Mouse (Mus musculus) heart, postnatal 36 days (tissue): ENCODE results near the gene Hcrt. TPM values are rescaled to one million over a fixed set of nuclear protein-coding genes. Genes with fewer than 3 reads are reported as not detected.
A peak's percentile ranks its signal among the peaks of the same experiment; 100 is the strongest.

ENCODE experiments used
- DNase-seq, 2 experiments: peaks; one replicate each; pipeline ENCODE4 v3.0.0; 2021 to 2022
- intact Hi-C: fragments of 180-260 bp; cut with DNase I; formaldehyde crosslinking; loops from one replicate; pipeline ENCODE4 v1.15.1; 2025
- total RNA-seq, 2 experiments: library from RNA; stranded (reverse); gene quantifications; 2 replicates each; pipeline ENCODE4 v1.2.3; 2021

Hcrt gene
- total RNA-seq, 2 experiments from 2014 or later = not detected

DNA sequence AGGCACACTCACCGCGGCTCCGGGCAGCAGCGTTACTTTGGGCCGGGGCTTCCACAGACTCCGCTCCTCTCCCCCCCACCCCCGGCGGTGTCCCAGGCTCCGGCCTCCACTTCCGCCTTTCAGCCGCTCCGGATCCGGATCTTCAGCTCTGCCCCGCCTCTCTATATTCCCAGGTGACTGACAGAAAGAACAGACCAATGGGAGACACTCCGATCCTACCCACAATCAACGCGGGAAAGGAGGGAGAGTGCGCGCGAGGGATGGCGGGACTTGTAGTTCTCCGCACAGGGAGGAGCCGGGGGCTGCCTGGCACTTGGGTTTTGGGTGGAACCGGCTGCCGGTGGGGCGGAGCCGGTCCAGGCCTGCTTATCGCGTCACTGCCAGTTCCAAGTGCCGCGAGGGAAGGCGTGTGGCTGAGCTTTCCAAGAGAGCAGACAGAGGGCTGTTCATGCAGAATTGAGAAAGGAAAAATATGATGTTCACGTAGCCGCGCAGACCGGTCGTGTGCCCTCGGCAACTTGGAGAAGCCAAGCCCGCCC is 24.6 kb downstream of the Hcrt start, which contains the start of gene Rab5c:
Rab5c (minus strand) TSS at position 150 of the 539 bp plus-strand sequence.
- intact Hi-C loops = no loop called here
- peak; percentile 97 for DNase-seq

DNA sequence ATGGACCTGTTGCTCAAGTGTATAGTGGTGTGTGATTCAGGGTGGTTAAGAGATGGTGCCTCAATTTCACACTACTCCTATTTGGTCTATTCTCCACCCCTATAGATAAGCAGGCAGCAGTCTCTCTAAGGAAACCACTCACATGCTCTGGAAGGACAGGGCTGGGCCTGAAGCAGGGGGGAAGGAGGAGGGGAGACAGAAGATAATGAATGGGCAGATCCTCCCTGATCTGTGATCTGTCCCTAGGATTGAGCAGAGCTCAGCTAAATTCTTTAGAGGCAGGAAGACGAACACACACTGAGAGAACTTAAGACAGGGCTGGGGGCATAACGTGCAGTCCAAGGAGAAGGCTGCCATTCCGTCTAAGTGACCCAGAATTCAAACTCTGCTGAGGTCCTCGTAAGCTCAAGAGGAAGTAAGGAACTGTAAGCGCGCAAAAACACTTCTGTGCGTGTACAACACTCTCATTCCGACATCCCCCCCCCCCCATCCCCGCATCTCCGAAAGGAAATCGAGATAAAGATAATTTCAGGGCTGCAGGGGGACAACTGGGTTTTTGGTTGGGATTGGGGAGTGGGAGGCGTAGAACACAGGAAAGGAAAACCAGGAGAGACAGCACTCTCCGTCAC is 25.5 kb downstream of the Hcrt start:
- no peak for DNase-seq
- intact Hi-C loops = loop anchor here (2.0 kb wide), 1 partner anchor 14 kb away; no protein-coding TSS in a partner anchor

DNA sequence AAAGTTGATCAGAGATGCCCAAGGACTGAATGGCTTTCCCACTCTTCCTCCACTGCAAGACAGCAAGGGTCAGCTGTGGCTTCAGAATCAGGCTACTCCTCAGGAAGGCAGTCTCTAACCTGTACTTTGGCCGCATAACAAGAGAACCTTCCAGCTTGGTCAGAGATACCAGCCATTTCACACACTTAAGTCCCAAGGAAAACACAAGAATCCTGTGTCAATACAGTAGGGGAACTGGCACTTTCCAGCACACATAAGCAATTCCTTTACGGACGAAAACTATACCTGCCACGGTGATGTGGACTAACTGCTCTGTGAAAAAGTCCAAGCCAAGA is 26.0 kb downstream of the Hcrt start:
- intact Hi-C loops = loop anchor here (2.0 kb wide), 1 partner anchor 14 kb away; no protein-coding TSS in a partner anchor
- no peak for DNase-seq

DNA sequence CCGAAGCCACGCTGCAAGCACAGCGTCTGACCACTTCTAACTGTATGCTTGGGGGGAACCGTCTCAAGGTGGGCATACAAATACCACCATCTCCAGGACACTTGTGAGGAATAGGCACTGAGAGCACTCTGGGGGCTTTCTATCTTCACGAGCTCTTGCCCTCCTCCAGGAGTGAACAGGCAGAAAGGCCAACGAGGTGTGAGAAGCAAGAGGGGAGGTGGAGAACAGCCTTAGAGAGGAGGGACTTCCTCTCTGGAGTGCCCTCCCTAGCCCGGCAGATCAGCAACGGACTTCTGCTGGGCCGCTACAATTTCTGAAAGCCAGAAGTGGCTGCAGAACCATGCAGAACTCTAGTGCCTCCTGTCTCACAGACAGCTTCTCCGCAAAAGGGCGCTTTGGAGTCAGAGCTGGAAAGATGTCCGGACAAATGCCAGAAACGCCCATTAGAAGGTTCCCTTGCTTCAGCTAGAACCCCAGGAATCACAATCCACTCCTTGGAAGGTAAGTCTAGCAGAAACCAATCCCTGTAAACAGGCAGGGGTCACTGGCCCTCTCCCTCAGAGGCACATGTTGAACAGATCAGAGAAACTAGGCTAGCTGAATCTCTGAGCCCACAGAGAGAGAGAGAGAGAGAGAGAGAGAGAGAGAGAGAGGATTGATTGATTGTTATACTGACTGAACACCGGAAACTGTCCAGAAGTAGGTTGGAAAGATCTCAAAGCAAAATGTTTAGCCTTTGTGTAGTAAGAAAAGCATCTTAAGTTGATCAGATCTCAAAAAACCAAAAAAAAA is 26.6 kb downstream of the Hcrt start:
- intact Hi-C loops = loop anchor here (2.0 kb wide), 1 partner anchor 13 kb away; no protein-coding TSS in a partner anchor
- DNase-seq = no peak

DNA sequence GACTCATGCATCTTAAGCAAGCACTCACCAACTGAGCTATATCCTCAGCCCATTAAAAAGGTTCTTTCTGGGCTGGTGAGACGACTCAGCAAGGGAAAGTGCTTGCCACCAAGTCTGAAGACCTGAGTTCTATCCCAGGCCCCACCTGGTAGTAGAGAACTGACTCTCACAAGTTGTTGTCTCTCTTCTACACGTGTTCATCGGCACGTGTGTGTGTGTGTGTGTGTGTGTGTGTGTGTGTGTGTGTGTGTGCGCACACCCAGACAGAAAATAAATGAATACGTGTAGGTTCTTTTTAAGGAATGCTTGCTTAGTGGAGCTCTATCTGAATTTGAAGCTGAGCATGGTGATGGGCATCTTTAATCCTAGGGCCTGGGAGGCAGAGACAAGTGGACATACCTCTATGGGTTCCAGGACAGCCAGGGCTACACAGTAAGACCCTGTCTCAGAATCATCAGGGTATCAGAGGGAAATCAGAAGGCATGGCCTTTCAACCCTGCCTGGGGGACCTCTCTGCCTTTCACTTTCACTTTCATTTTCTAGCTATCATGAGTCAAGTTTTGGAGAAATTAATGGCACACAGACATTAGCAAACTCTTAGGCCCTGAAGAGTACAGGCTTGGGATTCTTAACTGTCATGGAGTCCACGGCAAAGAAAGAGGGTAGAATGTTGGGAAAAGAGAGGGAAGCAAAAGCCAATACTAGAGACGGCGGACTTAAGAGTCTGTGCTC is 27.4 kb downstream of the Hcrt start:
- intact Hi-C loops = no loop called here
- DNase-seq = no peak

DNA sequence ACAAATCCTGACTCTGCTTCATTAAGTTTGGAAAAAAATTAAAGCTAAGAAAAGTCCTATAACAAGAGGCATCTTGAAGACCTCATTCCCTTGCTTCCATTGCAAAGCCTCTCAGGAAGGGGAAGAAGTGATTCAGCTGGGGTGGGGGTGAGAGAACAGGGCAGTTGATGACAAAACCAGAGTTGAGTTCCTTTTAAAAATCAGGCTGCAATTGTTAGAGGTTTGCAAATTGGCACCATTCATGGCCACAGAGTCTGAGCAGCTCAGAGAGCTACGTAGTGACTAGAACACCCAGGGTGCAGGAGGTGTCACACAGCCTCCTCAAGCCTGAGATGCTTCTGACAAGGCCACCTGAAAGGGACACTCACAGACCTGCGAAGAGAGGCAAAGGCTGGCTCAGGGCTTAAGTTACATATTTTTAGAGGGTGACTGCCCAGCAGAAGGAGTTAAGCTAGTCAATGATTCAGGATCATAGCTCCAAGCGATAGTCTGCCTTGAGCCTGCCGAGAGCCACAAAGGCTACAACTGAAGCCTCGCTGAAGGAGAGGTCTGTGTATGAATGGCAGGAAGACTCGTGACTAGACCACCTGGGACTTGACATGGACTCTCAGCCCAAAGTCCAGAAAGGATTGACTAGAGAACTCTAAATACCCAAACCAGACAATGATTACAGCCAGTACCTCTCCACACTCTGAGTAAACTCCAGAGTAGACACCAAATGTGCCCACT is 32.1 kb downstream of the Hcrt start:
- intact Hi-C loops = no loop called here
- no peak for DNase-seq

DNA sequence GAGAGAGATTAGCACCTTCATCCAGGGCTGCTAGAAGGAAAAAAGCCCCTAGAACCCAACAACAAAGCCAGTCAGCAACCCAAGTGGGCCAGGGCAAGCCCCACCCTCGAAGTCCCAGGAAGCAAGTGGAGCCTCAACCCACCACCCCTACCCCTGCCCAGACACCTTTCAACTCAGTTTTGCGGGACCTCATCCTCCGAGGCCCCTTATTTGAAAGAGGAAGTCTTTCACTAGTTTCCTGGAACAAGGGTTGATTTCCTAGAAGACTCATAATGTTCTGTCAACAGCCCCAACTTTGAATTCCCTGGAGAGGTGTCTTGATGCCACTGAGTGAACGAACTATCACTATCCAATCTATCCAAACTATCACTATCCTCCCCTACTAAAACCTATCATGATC is 32.8 kb downstream of the Hcrt start:
- DNase-seq = no peak
- intact Hi-C loops = no loop called here

DNA sequence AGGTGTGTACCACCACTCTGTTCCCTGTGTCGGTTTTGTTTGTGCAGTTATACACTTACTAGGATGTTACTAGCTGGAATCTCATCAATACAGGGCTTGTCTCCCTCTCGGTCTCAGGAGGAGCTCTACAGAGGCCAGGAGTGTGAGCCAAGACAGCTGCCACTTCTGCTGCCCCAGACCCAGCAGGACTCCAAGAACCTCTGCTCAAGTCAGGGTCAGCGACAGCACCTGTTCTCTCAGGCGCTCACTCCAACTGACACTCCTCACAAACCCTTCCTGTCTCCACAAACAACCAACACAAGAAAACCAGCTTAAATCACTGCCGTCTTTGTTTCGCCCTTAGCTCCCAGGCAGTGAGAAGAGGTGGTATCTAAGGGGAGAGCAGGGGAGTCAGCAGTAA is 34.1 kb downstream of the Hcrt start:
- DNase-seq = no peak
- intact Hi-C loops = no loop called here

DNA sequence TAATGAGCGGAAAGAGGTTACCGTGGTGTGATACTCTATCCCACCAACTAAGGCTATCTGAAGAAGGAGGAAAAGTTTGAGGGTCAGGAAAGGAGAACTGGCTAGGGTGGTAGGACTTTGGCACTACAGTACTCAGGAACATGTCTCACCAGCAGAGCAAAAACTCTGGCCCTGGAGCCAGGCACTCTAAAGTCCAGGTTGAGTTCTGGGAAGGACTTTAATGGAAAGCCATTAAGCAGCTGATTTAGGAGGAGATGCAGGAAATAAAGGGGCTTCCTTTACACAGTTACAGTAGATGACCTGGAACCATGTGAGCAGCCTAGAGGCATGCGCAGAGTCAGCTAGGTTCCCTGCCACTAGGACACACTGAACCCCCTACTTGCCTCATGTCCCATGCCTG is 35.5 kb downstream of the Hcrt start:
- intact Hi-C loops = no loop called here
- DNase-seq = no peak

DNA sequence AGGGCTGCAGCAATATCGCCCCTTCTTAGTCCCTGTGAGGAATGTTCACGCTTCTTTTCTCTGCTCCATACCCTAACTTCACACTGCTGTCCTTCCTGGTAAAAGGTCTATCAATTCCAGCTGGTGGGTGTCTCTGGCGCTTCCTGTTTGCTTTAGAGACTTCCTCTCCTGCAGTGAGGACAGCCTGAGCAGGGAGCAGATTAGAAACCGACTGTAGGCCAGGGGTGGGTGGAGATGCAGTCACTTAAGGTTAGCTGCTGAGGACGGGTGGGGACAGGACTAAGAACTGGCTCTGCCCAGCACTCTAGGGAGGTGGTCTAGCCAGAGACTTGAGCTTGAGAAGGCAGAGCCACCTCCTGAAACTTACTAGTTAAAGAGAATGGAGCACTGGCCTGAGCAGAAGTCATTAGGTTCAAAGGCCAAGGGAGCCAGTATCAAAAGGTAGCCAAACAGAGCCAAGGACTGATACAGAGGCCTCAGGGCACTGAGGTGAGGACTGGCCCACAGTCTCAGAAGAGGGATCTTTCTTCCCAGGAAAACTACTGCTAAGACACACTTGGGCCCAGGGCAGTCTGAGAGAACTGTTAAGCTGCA is 37.7 kb downstream of the Hcrt start:
- peak in 1 of 2 experiments; percentile 52 for DNase-seq
- intact Hi-C loops = loop anchor here (5.0 kb wide), 1 partner anchor 217 kb away; no protein-coding TSS in a partner anchor

DNA sequence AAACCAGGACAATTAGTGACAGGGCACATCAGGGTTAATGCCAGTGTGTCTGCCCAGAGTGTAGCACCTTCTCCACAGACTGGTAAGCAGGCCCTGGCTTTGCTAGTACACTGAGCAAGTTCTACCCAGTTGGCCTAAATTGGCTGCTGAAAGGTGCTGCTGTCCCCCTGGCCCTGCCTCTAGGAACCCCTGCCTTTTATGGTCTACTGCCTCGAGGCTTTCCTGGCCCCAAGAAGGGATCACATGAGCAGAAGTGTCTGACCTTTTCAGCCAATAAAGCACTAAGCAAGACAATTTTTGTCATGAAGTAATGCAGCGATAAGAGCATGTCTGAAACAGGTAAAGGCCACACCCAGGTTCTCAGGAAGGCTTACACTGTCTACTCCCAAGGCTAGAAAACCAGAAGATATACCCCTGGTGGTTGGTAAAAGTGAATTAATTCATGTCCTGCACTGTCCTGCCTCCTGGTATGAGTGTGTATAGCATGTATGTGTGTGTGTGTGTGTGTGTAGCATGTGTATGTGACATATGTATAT is 40.2 kb downstream of the Hcrt start:
- DNase-seq = no peak
- intact Hi-C loops = loop anchor here (2.0 to 5.0 kb wide), 2 partner anchors 14 to 220 kb away; no protein-coding TSS in a partner anchor

DNA sequence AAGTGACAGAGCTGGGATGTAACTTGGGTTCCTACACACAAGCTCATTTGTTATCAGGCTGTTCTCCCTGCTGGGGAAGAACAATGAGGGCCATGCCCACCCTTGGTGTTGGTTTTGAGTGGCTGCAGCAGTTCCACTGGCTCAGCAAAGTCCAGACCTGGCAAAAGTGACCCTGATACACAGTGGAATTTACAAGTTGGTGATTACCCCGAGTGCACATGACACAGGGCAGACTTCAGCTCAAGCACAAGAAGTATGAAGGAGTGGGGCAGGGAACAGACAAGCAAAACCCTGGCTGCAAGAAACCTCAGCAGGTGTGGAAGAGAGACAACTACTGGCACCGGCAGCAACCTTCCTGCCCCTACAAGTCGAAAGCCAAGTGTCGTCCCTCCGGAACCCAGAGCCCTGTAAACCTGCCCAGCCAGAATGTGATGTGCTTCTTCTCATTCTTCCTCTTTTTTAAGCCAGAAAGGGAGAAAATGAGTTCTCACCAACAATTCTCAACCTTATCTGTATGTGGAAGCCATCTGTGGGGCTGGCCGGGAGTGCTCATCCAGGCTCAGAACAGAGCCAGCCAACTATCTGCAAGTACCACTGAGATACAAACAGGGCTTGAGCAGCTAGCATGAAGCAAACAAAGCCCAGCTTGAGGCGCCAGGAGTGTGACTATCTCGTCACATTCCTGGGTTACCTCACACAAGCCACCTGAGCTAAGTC is 40.8 kb downstream of the Hcrt start:
- DNase-seq = no peak
- intact Hi-C loops = loop anchor here (2.0 to 5.0 kb wide), 2 partner anchors 15 to 220 kb away; no protein-coding TSS in a partner anchor

DNA sequence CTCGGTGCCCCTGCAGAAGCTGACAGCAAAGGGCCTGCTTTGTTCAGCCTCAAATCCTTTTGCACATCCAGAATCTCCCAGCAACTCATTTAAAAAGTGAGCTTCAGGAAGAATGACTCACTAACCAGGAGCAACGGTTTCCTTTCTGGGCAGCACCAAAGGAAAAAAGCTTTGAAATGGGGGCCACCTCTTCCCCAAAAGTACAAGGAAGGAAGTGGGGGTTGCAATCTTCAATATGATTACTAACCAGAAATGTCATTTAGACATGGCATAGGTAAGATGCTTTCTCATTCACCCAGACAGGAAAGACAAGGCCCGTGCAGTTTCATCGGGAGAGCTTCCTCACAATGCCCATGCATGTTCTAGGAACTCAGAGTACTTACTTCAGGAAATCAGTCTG is 41.5 kb downstream of the Hcrt start:
- DNase-seq = no peak
- intact Hi-C loops = loop anchor here (5.0 kb wide), 1 partner anchor 221 kb away; no protein-coding TSS in a partner anchor

DNA sequence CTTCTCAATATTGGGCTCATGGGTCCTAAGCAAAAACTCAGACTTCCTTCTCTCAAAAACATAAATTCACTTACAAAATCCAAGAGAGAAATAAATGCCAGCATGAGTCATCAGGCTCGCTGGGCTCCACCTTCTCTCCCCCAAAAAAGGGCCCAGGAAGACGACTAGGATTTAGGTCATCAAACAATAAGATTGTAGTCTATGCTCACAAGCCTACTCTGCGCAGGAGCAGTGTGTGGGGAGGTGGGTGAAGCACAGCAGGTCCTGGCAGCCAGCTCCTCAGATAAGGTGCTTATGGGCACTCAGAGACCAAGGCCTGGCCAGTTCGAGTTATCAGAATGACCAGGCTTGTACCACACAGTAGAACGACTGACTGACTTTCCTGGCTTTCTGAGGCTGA is 42.4 kb downstream of the Hcrt start:
- DNase-seq = no peak
- intact Hi-C loops = loop anchor here (5.0 kb wide), 1 partner anchor 222 kb away; no protein-coding TSS in a partner anchor

DNA sequence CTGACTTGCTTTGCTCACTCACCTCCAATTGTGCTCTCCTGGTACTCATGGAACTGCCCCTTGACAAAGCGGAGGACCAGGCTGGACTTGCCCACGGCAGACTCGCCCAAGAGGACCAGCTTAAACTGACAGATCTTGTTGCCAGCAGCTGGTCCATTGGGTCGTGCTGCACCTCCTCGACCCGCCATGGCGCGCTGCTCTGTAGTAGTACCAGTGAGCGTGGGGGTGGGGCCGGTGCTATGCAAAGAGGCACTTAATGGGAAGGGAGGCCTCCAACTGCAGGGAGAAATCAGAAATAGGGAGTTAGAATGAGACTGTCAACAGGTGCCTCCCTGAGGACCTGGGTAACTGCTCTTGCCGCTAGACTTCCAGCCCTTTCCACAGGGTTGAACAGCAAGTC is 42.8 kb downstream of the Hcrt start:
- DNase-seq = no peak
- intact Hi-C loops = loop anchor here (5.0 to 10.0 kb wide), 5 partner anchors 142 to 345 kb away; no protein-coding TSS in a partner anchor

DNA sequence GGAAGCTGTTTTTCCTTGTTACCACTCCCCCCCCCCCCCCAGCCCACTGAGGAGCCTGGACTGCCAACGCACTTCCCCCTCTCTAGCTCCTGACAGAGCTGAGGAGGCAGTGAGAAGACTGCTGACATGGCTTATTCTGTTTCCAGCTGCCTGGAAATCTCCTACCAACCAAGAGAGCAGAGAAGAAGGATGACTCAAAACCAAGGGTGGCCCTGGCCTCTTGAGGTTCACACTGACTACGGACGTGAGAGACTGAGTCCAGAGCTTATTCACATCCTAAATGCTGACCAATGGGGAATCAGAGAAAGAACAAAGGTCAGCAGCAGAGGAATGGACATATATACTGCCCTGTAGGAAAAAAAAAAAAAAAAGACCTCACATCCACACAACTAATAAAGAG is 43.4 kb downstream of the Hcrt start:
- intact Hi-C loops = loop anchor here (5.0 to 10.0 kb wide), 4 partner anchors 143 to 345 kb away; no protein-coding TSS in a partner anchor
- DNase-seq = no peak

DNA sequence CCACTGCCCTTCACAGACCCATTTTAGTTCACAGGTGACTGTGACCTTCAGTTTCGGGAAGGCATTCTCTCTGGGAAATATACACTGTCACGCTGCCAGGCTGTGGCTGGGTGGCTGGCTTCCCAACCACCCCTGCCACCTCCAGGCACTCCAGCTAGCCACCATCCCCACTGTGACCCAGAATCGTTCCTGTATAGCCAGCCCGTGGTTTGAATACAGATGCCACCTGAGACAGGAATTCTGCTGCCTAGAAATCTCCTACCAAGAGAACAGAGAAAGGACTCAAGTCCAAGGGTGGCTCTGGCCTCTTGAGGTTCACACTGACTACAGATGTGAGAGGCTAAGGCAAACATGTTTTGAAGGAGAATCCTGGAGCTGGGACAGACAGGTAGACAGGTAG is 43.9 kb downstream of the Hcrt start:
- DNase-seq = no peak
- intact Hi-C loops = loop anchor here (5.0 to 10.0 kb wide), 4 partner anchors 143 to 346 kb away; no protein-coding TSS in a partner anchor

DNA sequence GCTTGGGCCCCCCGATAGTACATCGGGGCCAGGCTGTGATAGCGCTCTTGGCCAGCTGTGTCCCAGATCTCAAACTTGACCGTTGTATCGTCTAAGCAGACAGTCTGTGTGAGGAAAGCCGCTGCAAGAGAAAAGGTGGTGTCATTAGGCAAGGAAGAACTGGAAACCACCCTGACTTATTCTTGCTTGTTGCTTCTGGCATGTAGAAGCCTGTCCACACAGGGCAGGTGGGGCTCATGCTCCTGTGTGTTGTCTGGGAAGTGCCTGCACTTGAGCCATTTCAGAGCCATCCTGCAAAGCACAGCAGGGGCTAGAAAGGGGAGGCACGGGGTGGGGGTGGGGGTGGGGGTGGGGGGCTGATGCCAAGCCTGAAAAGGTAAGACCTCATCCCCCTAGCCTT is 44.3 kb downstream of the Hcrt start:
- no peak for DNase-seq
- intact Hi-C loops = loop anchor here (5.0 to 10.0 kb wide), 4 partner anchors 144 to 346 kb away; no protein-coding TSS in a partner anchor
